Mouse (Mus musculus) heart, adult 2 months (tissue): ENCODE results near the gene Ncdn.

ENCODE experiments used
- CTCF ChIP-seq: fragments of 200-600 bp; IDR thresholded peaks from 2 replicates; pipeline ENCODE4 v1.8.1; 2022; ENCODE audit warnings: antibody characterized with exemption, mild to moderate bottlenecking, moderate library complexity
- POLR2A ChIP-seq: fragments of 200-500 bp; IDR thresholded peaks from 2 replicates; pipeline ENCODE4 v1.6.1; 2011; ENCODE audit warnings: mild to moderate bottlenecking, low read depth, low read length, control low read depth; ENCODE audit not compliant: insufficient read depth

- TF ChIP-seq POLR2A (no peak), CTCF (no peak)
These were observed 6.9 kb downstream of the Ncdn start for GRCm38 (mm10) chr4:126746194-126746840.
